Mouse (Mus musculus): Measurements from ENCODE around the gene Arap2. TPM values are rescaled to one million over a fixed set of nuclear protein-coding genes. Genes with fewer than 3 reads are reported as not detected.

Gene Arap2
- polyA plus RNA-seq, 1 experiment from 2014 or later: 2.0 TPM

DNA sequence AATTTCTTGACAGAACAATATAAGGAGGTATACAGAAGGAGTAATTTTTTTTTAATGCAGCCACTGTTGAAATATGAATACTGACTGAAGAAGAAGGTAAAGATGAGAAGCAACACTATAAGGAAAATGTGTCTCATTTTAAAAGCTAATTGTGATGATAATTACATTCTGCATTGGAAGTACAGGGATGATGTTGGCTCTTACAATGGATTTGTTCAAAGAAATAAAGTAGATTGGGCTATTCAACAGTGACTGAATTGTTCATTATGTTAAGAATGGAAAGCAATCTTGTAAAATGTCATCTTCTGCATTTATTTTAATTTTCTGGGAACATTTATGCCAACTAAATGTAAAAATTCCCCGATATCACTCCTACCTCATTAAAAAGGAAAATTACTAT lies 178.6 kb downstream of the Arap2 start:
- H3K9me3 ChIP-seq (replicated peaks): no peaks in the 10 kb centered on the region
- no peaks in the 10 kb centered on the region for H3K4me1 ChIP-seq (replicated peaks)
- 67% methylated on average over 1 of the region's 1 CpGs for WGBS (ENCODE audit: insufficient replicate concordance)
- no peak overlapping the region for H3K4me2 ChIP-seq
- no peak overlapping the region for H3K9ac ChIP-seq
- no peak overlapping the region for H3K4me3 ChIP-seq (replicated peaks)
- H3K36me3 ChIP-seq: no peaks in the 10 kb centered on the region
- ATAC-seq (ENCODE audit: low read depth): no peak
- no peak for DNase-seq
- no peaks in the 10 kb centered on the region for H3K27me3 ChIP-seq
- no peak overlapping the region for H3K27ac ChIP-seq

DNA sequence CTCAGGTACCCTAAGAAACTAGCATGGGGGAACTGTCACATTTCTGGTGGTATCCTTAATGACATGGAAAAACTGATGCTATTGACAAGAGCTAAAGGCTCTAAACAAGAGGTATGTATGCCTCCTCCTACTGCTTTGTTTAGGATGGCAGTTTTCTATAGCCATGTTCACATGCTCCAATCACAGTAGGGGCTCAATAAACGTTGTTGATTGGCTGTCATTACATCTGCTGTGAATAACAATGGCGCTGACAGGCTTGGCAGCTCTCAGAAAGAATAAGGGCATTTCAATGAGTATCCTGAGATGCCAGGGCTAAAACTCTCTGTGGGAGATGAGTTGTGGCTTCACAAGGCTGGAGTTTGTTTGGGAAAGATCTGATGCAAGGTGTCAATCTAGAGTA lies 183.3 kb downstream of the Arap2 start:
- no peak overlapping the region for H3K4me2 ChIP-seq
- ATAC-seq (ENCODE audit: low read depth): no peak

DNA sequence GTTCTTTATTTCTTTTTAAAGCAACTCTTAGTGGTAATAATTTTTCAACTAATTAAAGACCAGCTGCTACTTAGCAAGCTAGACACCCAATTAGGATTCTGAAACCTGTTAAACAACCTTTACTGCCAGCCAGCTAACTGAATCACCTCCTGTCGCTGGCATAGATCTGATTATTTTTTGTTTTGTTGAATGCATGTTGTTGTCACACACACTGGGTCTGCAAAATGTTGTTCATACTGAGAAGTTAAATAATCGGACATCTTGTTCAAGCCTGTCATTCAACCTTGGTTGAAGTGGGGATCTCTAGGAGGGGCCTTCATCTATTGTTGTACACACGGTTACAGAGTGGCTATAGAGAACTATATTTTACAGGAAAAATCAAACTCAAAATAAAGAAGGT lies 184.3 kb downstream of the Arap2 start:
- Histone ChIP-seq H3K4me2 (no peak overlapping the region), H3K9ac (no peak overlapping the region), H3K36me3 (no peaks in the 10 kb centered on the region), H3K4me1 (replicated peaks) (no peaks in the 10 kb centered on the region), H3K9me3 (replicated peaks) (no peaks in the 10 kb centered on the region), H3K4me3 (replicated peaks) (no peak overlapping the region), H3K27ac (no peak overlapping the region), H3K27me3 (no peaks in the 10 kb centered on the region)
- ATAC-seq (ENCODE audit: low read depth) (no peak), DNase-seq (no peak)
- WGBS (ENCODE audit: insufficient replicate concordance): 63% methylated on average over 3 of the region's 3 CpGs

More for the DNA sequence above, 183.3 kb downstream of the Arap2 start:
- no peak overlapping the region for H3K4me3 ChIP-seq (replicated peaks)
- no peak overlapping the region for H3K27ac ChIP-seq
- no peak overlapping the region for H3K9ac ChIP-seq
- H3K4me1 ChIP-seq (replicated peaks): no peaks in the 10 kb centered on the region
- WGBS (ENCODE audit: insufficient replicate concordance): 23% methylated on average over 2 of the region's 2 CpGs
- no peak for DNase-seq
- H3K9me3 ChIP-seq (replicated peaks): no peaks in the 10 kb centered on the region
- no peaks in the 10 kb centered on the region for H3K36me3 ChIP-seq
- no peaks in the 10 kb centered on the region for H3K27me3 ChIP-seq

DNA sequence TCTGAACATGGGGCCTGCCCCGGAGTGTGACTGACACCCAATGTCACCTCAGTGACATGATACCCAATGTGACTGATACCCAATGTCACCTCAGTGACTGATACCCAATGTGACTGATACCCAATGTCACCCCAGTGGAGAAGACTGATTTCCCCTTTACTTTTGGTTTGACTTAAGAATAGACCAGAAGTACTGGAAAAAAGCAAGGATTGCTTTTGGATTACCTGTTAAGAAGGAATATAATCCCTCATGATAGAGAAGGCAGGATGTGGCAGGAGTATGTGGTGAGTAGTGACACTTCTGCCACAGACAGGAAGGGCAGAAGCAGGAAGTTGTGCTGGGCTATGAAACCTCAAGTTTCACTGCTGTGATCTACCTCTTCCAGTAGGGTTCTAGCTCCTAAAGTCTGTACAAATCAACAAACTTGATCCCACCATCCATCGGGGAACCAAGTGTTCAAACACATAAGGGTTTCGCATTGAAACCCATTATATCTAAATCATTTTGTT lies 191.6 kb downstream of the Arap2 start:
- Histone ChIP-seq H3K4me2 (no peak overlapping the region), H3K9ac (no peak overlapping the region), H3K27ac (no peak overlapping the region), H3K4me1 (replicated peaks) (no peaks in the 10 kb centered on the region), H3K36me3 (no peaks in the 10 kb centered on the region), H3K4me3 (replicated peaks) (no peak overlapping the region), H3K27me3 (no peaks in the 10 kb centered on the region), H3K9me3 (replicated peaks) (no peaks in the 10 kb centered on the region)
- ATAC-seq (ENCODE audit: low read depth) (no peak), DNase-seq (no peak)
- 76% methylated on average over 3 of the region's 3 CpGs for WGBS (ENCODE audit: insufficient replicate concordance)

Other genes starting within 250 kb of the Arap2 start
- gene Dthd1, start 47.7 kb upstream of the Arap2 start, polyA plus RNA-seq (2015; fragmentation: Nextera tagmentation; extraction: Ambion mirVana): not detected in 2 replicates